Mouse (Mus musculus): ENCODE measurements around the gene Fbxl16.
A peak's percentile ranks its signal among the peaks of the same experiment; 100 is the strongest.

GRCm38 (mm10) chr17:25823452-25823851 lies 14.6 kb downstream of the Fbxl16 start, which contains the start of gene Wdr24:
- no peak for TF ChIP-seq CTCF (IDR thresholded peaks at IDR 0.05)
- peak; percentile 82 for TF ChIP-seq POLR2A (IDR thresholded peaks at IDR 0.05; ENCODE audit: insufficient read depth, low read depth, low read length)
- TF ChIP-seq EP300 (IDR thresholded peaks at IDR 0.05; ENCODE audit: insufficient read depth, low read depth, low read length): 0 out of 2 replicates have a peak, but pooled peaks have one; percentile 38

Data from heart, adult 2 months (tissue).